Mouse (Mus musculus) telencephalon, adult 2 months (tissue): ENCODE measurements around the gene Rai2.
"Not testable (repeated sequence)": the region's sequence is repeated elsewhere in the genome, so short reads cannot be mapped to it uniquely, and the experiment has no call there.

Source experiments
- DNase-seq: peaks from one replicate; pipeline ENCODE4 v3.0.0-alpha.2; 2011; ENCODE audit warnings: low read depth, low spot score

Rai2 gene

DNA sequence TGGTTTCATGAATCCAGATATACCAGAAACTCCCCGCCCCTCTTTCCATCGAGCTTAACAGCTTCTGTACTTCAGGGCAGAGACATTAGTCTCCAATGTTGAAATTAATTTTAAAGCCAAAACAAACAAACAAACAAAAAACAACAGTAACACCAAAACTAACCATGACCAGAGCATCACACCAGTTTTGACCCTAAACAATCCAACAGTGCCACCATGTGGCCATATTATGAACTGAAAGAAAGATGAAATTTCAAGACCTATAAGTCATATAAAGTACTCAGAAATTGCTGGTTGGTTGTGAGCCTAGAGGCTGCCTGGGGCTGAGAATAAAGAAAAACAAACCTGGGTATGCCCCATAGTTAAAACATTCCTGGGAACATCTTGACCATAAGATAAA lies 109.3 kb downstream of the Rai2 start:
- not testable (repeated sequence) for DNase-seq
